22 mouse cellular contexts compared by ENCODE assay signal in the genomic region with DNA sequence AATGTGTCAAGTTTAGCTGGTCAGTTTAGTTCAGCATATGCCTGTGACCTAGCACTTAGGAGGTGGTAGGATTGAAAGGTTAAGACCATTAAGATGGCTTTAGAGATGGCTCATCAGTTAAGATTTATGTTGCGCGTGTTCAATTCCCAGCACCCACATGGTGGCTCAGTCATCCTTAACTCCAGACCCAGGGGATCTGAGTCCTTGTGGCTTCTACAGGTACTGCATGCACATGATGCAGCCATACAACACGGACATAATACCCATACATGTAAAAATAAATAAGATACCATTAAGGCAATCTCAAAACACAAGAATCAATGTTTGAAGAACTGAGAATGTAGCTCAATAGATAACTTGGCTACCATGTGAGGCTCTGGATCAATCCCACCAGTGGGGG. TPM values are rescaled to one million over a fixed set of nuclear protein-coding genes. Genes with fewer than 3 reads are reported as not detected.
DNase-seq lines count a peak whose midpoint lies in the region; ATAC-seq and TF ChIP-seq lines count a peak whose summit lies in the region.
"Had no signal": no experiment of that assay in that cellular context is flagged by ENCODE, and none has a peak within 500 bp of the region (broad histone marks: within the 10 kb centered on the region; RNA-seq: fewer than 3 reads in every experiment).

No protein-coding gene starts in this region.

- no peak overlapping the region for H3K4me2 ChIP-seq in intestine, postnatal 0 days (replicated peaks; ENCODE audit: low read depth)
- H3K4me2 ChIP-seq in intestine, embryonic 16.5 days (ENCODE audit: low read depth, low read length), result no peak overlapping the region
- no peak overlapping the region for H3K4me2 ChIP-seq in lung, embryonic 14.5 days
- H3K4me2 ChIP-seq: forebrain, embryonic 12.5 days; heart, embryonic 13.5 days; hindbrain, embryonic 14.5 days; limb, embryonic 13.5 days had no signal

- H3K27me3 ChIP-seq in intestine, postnatal 0 days (replicated peaks; ENCODE audit: control insufficient read depth, insufficient read depth, low read length), result no peaks in the 10 kb centered on the region
- no peaks in the 10 kb centered on the region for H3K27me3 ChIP-seq in intestine, embryonic 16.5 days (replicated peaks; ENCODE audit: control insufficient read depth, insufficient read depth, low read length)
- H3K27me3 ChIP-seq in lung, embryonic 14.5 days (ENCODE audit: insufficient read depth, low read length), result no peaks in the 10 kb centered on the region
- no peaks in the 10 kb centered on the region for H3K27me3 ChIP-seq in E14TG2a.4 (ENCODE audit: insufficient read depth, low read length)
- H3K27me3 ChIP-seq: forebrain, embryonic 12.5 days; heart, embryonic 13.5 days; limb, embryonic 13.5 days had no signal

- no peaks in the 10 kb centered on the region for H3K4me1 ChIP-seq in intestine, postnatal 0 days (replicated peaks; ENCODE audit: control insufficient read depth, insufficient read depth, low read length)
- peaks cover 9% of the 10 kb centered on the region; the same call in 1 of the 2 replicates for H3K4me1 ChIP-seq in intestine, embryonic 16.5 days (ENCODE audit: control insufficient read depth, insufficient read depth, low read length)
- H3K4me1 ChIP-seq in lung, embryonic 14.5 days (ENCODE audit: insufficient read depth), result no peaks in the 10 kb centered on the region
- peaks cover 49% of the 10 kb centered on the region for H3K4me1 ChIP-seq in E14TG2a.4 (replicated peaks; ENCODE audit: low read depth, low read length)

- no peak for DNase-seq in lung, embryonic 14.5 days
- no peak for DNase-seq in lung, postnatal 25 days (ENCODE audit: low spot score)
- no peak for DNase-seq in brain, embryonic 14.5 days (ENCODE audit: low read depth)
- no peak for DNase-seq in spleen, postnatal 4 days (ENCODE audit: low spot score in 2 of 2)
- no peak for DNase-seq in layer of hippocampus, adult 9-11 months
- DNase-seq: adrenal gland, adult 2 months; cerebellum, adult 8-10 months; kidney, adult 18-20 months; kidney, postnatal 36 days; lung, postnatal 4 days; right cerebral cortex, postnatal 14 days; spleen, adult 18-20 months; thymus, postnatal 14 days had no signal

- H3K9ac ChIP-seq in intestine, postnatal 0 days (ENCODE audit: low read depth, low read length), result no peak overlapping the region
- H3K9ac ChIP-seq in intestine, embryonic 16.5 days (ENCODE audit: low read depth, low read length), result no peak overlapping the region
- no peak overlapping the region for H3K9ac ChIP-seq in lung, embryonic 14.5 days
- H3K9ac ChIP-seq: forebrain, embryonic 12.5 days; heart, embryonic 13.5 days; hindbrain, embryonic 14.5 days; limb, embryonic 13.5 days had no signal

- no peak overlapping the region for H3K4me3 ChIP-seq in intestine, postnatal 0 days (ENCODE audit: low read depth, low read length)
- H3K4me3 ChIP-seq in intestine, embryonic 16.5 days (ENCODE audit: low read length), result no peak overlapping the region
- no peak overlapping the region for H3K4me3 ChIP-seq in lung, embryonic 14.5 days (ENCODE audit: low read depth, low read length)
- H3K4me3 ChIP-seq in E14TG2a.4 (replicated peaks; ENCODE audit: low read length), result no peak overlapping the region
- H3K4me3 ChIP-seq: embryonic facial prominence, embryonic 10.5 days; forebrain, embryonic 12.5 days; heart, embryonic 13.5 days; limb, embryonic 13.5 days had no signal

- peak; percentile 37 for TF ChIP-seq CTCF in intestine, postnatal 0 days (IDR thresholded peaks at IDR 0.05; ENCODE audit: low read depth)
- peak; percentile 33; the same call in 1 of the 2 replicates for TF ChIP-seq CTCF in lung, embryonic 14.5 days (IDR thresholded peaks at IDR 0.05; ENCODE audit: low read depth)
- TF ChIP-seq CTCF in E14TG2a.4 (conservative IDR thresholded peaks at IDR 0.05; ENCODE audit: low read length), result peak; percentile 63
- peak; percentile 10; the same call in 1 of the 2 replicates for TF ChIP-seq CTCF in brain, embryonic 14.5 days (IDR thresholded peaks at IDR 0.05; ENCODE audit: borderline replicate concordance, extremely low read depth, insufficient read depth, insufficient read length)

- WGBS in intestine, postnatal 0 days, result 99% methylated on average over 3 of the region's 3 CpGs
- 95% methylated on average over 3 of the region's 3 CpGs for WGBS in intestine, embryonic 16.5 days
- WGBS in lung, embryonic 14.5 days, result 89% methylated on average over 3 of the region's 3 CpGs

- H3K36me3 ChIP-seq in intestine, postnatal 0 days (ENCODE audit: control insufficient read depth, insufficient read depth), result peaks cover 34% of the 10 kb centered on the region
- 0 out of 2 replicates have a peak, but pooled peaks cover under 1% of the 10 kb centered on the region for H3K36me3 ChIP-seq in intestine, embryonic 16.5 days (ENCODE audit: control insufficient read depth, insufficient read depth, low read length)
- H3K36me3 ChIP-seq in lung, embryonic 14.5 days (ENCODE audit: insufficient read depth), result peaks cover 22% of the 10 kb centered on the region
- peaks cover 74% of the 10 kb centered on the region for H3K36me3 ChIP-seq in E14TG2a.4 (ENCODE audit: insufficient read depth, low read length)

- H3K9me3 ChIP-seq in intestine, postnatal 0 days (ENCODE audit: control insufficient read depth), result no peaks in the 10 kb centered on the region
- H3K9me3 ChIP-seq in intestine, embryonic 16.5 days (ENCODE audit: control insufficient read depth, low read length), result no peaks in the 10 kb centered on the region
- H3K9me3 ChIP-seq in lung, embryonic 14.5 days (ENCODE audit: low read depth, low read length), result no peaks in the 10 kb centered on the region
- no peaks in the 10 kb centered on the region for H3K9me3 ChIP-seq in E14TG2a.4 (ENCODE audit: low read length)
- H3K9me3 ChIP-seq: embryonic facial prominence, embryonic 10.5 days; forebrain, embryonic 12.5 days; G1E; heart, embryonic 13.5 days; limb, embryonic 13.5 days had no signal

- H3K27ac ChIP-seq in intestine, postnatal 0 days (ENCODE audit: low read depth, low read length), result no peak overlapping the region
- no peak overlapping the region for H3K27ac ChIP-seq in intestine, embryonic 16.5 days (ENCODE audit: low read length)
- no peak overlapping the region for H3K27ac ChIP-seq in lung, embryonic 14.5 days (ENCODE audit: low read depth)
- H3K27ac ChIP-seq: embryonic facial prominence, embryonic 10.5 days; forebrain, embryonic 12.5 days; heart, embryonic 13.5 days; hindbrain, embryonic 14.5 days; limb, embryonic 13.5 days had no signal

- no peak for ATAC-seq in intestine, postnatal 0 days
- ATAC-seq in intestine, embryonic 16.5 days, result no peak
- no peak for ATAC-seq in lung, embryonic 14.5 days (ENCODE audit: insufficient read depth)

- no peak for TF ChIP-seq POLR2A in brain, embryonic 14.5 days (IDR thresholded peaks at IDR 0.05; ENCODE audit: borderline replicate concordance, extremely low read depth, insufficient read depth, insufficient read length, poor library complexity, severe bottlenecking)

RNA-seq across cellular contexts. Expression of a gene that starts 3.5 kb away (rescaled TPM):
- 91.8 and 93.7 TPM in 2 replicates for polyA plus RNA-seq in intestine, postnatal 0 days (2015; fragmentation: Nextera tagmentation; extraction: Ambion mirVana)
- 164 and 173 TPM in 2 replicates for polyA plus RNA-seq in intestine, embryonic 16.5 days (2015; fragmentation: Nextera tagmentation; extraction: Ambion mirVana)
- 142 and 143 TPM in 2 replicates for polyA plus RNA-seq in lung, embryonic 14.5 days (2014; fragmentation: Nextera tagmentation; extraction: Ambion mirVana)
- 52.1 and 56.8 TPM in 2 replicates for polyA plus RNA-seq in brain, embryonic 14.5 days (2012; rRNA removed)

RNA-seq across cellular contexts. Expression of a gene that starts 11.1 kb away (rescaled TPM):
- 0.34 and 0.46 TPM in 2 replicates for polyA plus RNA-seq in intestine, postnatal 0 days (2015; fragmentation: Nextera tagmentation; extraction: Ambion mirVana)
- 0.76 and 0.80 TPM in 2 replicates for polyA plus RNA-seq in intestine, embryonic 16.5 days (2015; fragmentation: Nextera tagmentation; extraction: Ambion mirVana)
- 1.8 and 1.9 TPM in 2 replicates for polyA plus RNA-seq in lung, embryonic 14.5 days (2014; fragmentation: Nextera tagmentation; extraction: Ambion mirVana)
- polyA plus RNA-seq in brain, embryonic 14.5 days (2012; rRNA removed), result 3.9 and 6.0 TPM in 2 replicates

RNA-seq across cellular contexts. Expression of a gene that starts 46.6 kb away (rescaled TPM):
- 5.5 and 6.2 TPM in 2 replicates for polyA plus RNA-seq in intestine, postnatal 0 days (2015; fragmentation: Nextera tagmentation; extraction: Ambion mirVana)
- polyA plus RNA-seq in intestine, embryonic 16.5 days (2015; fragmentation: Nextera tagmentation; extraction: Ambion mirVana), result 7.9 and 9.6 TPM in 2 replicates
- 15.4 and 15.8 TPM in 2 replicates for polyA plus RNA-seq in lung, embryonic 14.5 days (2014; fragmentation: Nextera tagmentation; extraction: Ambion mirVana)
- polyA plus RNA-seq in brain, embryonic 14.5 days (2012; rRNA removed), result 24.3 and 32.6 TPM in 2 replicates

Comparison
In these comparisons a context has a peak if more than half of its experiments do, and no peak if none do; other contexts are left out.
1. CTCF ChIP-seq: peak in every context shown above with its lines; median percentile 63 in E14TG2a.4; 37 in intestine, postnatal 0 days; 33 in lung, embryonic 14.5 days; 10 in brain, embryonic 14.5 days.